Mouse (Mus musculus) kidney, adult 2 months (tissue): ENCODE measurements around the gene Ccdc126.

Experiments
- CTCF ChIP-seq: fragments of 200-500 bp; conservative IDR thresholded peaks from 2 replicates; pipeline ENCODE4 v1.5.1; 2011; ENCODE audit warnings: low read depth, mild to moderate bottlenecking, control low read depth, low read length, moderate library complexity, mixed read lengths; ENCODE audit not compliant: insufficient read depth, insufficient read length
- POLR2A ChIP-seq: fragments of 200-500 bp; IDR thresholded peaks from one replicate; pipeline ENCODE4 v1.6.1; 2011; ENCODE audit warnings: low read depth, low read length, control low read depth

GRCm38 (mm10) chr6:49372705-49373104, 53.6 kb downstream of the Ccdc126 start:
- TF ChIP-seq POLR2A (no peak), CTCF (no peak)
